Mouse (Mus musculus) forebrain, postnatal 0 days (tissue): ENCODE results near the gene Vps18. TPM values are rescaled to one million over a fixed set of nuclear protein-coding genes. Genes with fewer than 3 reads are reported as not detected.

Experiments
- ATAC-seq: fragments of 200-750 bp; cut with Nextera tagmentation; 2 replicates; pipeline ENCODE4 v1.8.0; 2017; ENCODE audit warnings: mild to moderate bottlenecking, moderate library complexity
- DNase-seq: peaks from one replicate; pipeline ENCODE4 v3.0.0-alpha.2; 2015
- H3K27ac ChIP-seq: fragments of 300-500 bp; sonication (generic); 2 replicates; pipeline ENCODE4 v1.5.1; 2014; ENCODE audit warnings: low read depth, mild to moderate bottlenecking, antibody characterized with exemption, low read length, moderate library complexity, mixed read lengths
- H3K27me3 ChIP-seq: fragments of 300-500 bp; sonication (generic); 2 replicates; pipeline ENCODE4 v1.6.1; 2014; ENCODE audit warnings: mild to moderate bottlenecking, low read length, mixed read lengths; ENCODE audit not compliant: insufficient read depth
- H3K36me3 ChIP-seq: fragments of 300-500 bp; sonication (generic); 2 replicates; pipeline ENCODE4 v1.6.1; 2014; ENCODE audit warnings: mild to moderate bottlenecking, moderate library complexity; ENCODE audit not compliant: insufficient read depth
- H3K4me1 ChIP-seq: fragments of 300-500 bp; sonication (generic); 2 replicates; pipeline ENCODE4 v1.6.1; 2014; ENCODE audit warnings: antibody characterized with exemption; ENCODE audit not compliant: insufficient read depth
- H3K4me2 ChIP-seq: fragments of 300-500 bp; sonication (generic); 2 replicates; pipeline ENCODE4 v1.6.1; 2014; ENCODE audit warnings: low read depth, mild to moderate bottlenecking, moderate library complexity
- H3K4me3 ChIP-seq: fragments of 300-500 bp; sonication (generic); 2 replicates; pipeline ENCODE4 v1.5.1; 2014; ENCODE audit warnings: low read depth, low read length, mixed read lengths
- H3K9ac ChIP-seq: fragments of 300-500 bp; sonication (generic); 2 replicates; pipeline ENCODE4 v1.6.1; 2014; ENCODE audit warnings: mild to moderate bottlenecking
- H3K9me3 ChIP-seq: fragments of 300-500 bp; sonication (generic); 2 replicates; pipeline ENCODE4 v1.6.1; 2016; ENCODE audit warnings: low read length
- CTCF ChIP-seq: sonication (generic); IDR thresholded peaks from 2 replicates; pipeline ENCODE4 v1.5.1; 2016; ENCODE audit warnings: antibody characterized with exemption, control low read depth, low read depth
- WGBS: fragments of 180-500 bp; shearing (Covaris S2); extraction: QIAGEN DNeasy Blood & Tissue Kit; methylation state at CpG from one replicate; pipeline ENCODE4 v1.1.7; 2014; 5-methylcytosine and 5-hydroxymethylcytosine counted together
- polyA plus RNA-seq: library from polyadenylated mRNA; unstranded; fragments of >200 nt; fragmentation: Nextera tagmentation; extraction: Ambion mirVana; gene quantifications from 2 replicates; pipeline ENCODE4 v1.2.1, GENCODE M21; 2015
- total RNA-seq: library from RNA; depleted of rRNA; stranded (reverse); fragments of >200 nt; gene quantifications from 2 replicates; pipeline ENCODE4 v1.2.3, GENCODE M21; 2014

The Vps18 gene
- total and polyA plus RNA-seq, 2 experiments from 2014 or later: 22.3 to 26.7 TPM

- Histone ChIP-seq H3K4me1 (peaks cover 17% of the 10 kb centered on the region; the same call in 1 of the 2 replicates), H3K36me3 (no peaks in the 10 kb centered on the region), H3K27me3 (no peaks in the 10 kb centered on the region), H3K4me2 (peak overlapping the region; percentile 79), H3K9me3 (no peaks in the 10 kb centered on the region), H3K4me3 (peak overlapping the region; percentile 75), H3K9ac (peak overlapping the region; percentile 91), H3K27ac (peak overlapping the region; percentile 77; the same call in 1 of the 2 replicates)
- WGBS: 49% methylated on average over 9 of the region's 9 CpGs
- no peak for TF ChIP-seq CTCF
- ATAC-seq (no peak), DNase-seq (no peak)
Observed at GRCm38 (mm10) chr2:119270286-119270642, 18.3 kb upstream of the Vps18 start.

DNA sequence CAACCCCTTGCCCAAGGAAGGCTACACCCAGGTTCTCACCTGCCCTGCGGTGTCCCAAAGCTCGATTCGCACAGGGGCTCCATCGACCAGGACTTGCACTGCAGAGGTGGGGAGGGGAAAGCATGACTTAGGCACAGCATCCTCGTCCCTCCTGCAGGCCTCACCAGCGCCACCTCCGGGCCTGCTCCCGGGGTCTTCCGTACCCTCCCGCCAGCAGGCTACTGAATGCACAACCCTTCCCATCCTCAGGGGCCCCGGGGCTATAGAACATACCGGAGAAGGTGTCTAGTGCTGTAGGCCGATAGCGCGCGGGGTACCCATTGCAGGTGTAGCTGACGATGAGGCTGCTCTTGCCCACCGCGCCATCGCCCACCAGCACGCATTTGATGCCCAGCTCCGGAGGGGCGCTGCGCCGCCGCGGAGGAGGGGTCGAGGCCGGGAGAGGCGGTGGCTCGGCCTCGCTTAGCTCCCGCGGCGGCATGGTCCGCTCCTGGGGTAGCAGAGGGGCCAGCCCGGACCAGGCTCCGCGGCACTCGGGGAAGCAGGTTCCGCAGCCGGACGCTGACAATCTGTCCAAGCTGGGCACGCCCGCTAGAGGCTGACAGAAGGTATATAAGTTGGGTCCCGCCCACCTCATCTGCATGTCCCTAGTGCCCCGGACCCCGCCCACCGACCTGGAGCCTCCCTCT is 17.8 kb upstream of the Vps18 start, which contains the start of gene Rhov:
TSS of gene Rhov (minus strand) at position 630 of the 689 bp plus-strand sequence.
- ATAC-seq (peak; percentile 94), DNase-seq (peak; percentile 78)
- Histone ChIP-seq H3K36me3 (no peaks in the 10 kb centered on the region), H3K9me3 (no peaks in the 10 kb centered on the region), H3K27me3 (no peaks in the 10 kb centered on the region), H3K4me2 (peak within 1 kb of the TSS; percentile 79), H3K27ac (peak within 1 kb of the TSS; percentile 77), H3K9ac (peak within 1 kb of the TSS; percentile 91), H3K4me1 (peaks cover 17% of the 10 kb centered on the region; the same call in 1 of the 2 replicates), H3K4me3 (peak within 1 kb of the TSS; percentile 75)
- WGBS: under 1% methylated on average over 49 of the region's 49 CpGs
- peak; percentile 75 for TF ChIP-seq CTCF

DNA sequence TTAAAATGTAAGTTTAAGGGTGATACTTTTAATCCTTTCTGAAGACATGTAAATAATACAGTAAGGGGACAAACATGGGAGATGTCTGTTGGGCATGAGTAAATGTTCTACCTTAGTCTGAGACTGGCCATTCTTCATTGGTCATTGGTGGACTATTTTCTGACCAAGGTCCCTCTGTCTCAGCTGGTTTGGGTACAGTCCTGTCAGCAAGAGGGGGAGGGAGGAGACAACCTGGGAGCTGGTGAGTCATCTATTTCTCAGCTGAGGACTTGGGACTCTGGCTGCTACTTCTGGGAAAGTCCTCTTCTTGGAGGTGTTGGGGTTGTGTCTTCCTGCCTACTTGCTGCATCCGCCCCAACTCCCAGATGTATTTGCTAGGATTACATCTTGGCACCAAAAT is 14.4 kb upstream of the Vps18 start:
- H3K9ac ChIP-seq: no peak overlapping the region
- DNase-seq (no peak), ATAC-seq (no peak)
- no peak for TF ChIP-seq CTCF
- no peaks in the 10 kb centered on the region for H3K9me3 ChIP-seq
- no peaks in the 10 kb centered on the region for H3K27me3 ChIP-seq
- H3K36me3 ChIP-seq: no peaks in the 10 kb centered on the region
- peaks cover 13% of the 10 kb centered on the region; the same call in 1 of the 2 replicates for H3K4me1 ChIP-seq
- H3K4me2 ChIP-seq: no peak overlapping the region
- WGBS: 84% methylated on average over 1 of the region's 1 CpGs
- H3K27ac ChIP-seq: no peak overlapping the region
- no peak overlapping the region for H3K4me3 ChIP-seq

- Histone ChIP-seq H3K36me3 (no peaks in the 10 kb centered on the region), H3K9ac (no peak overlapping the region), H3K27ac (no peak overlapping the region), H3K9me3 (no peaks in the 10 kb centered on the region), H3K4me3 (no peak overlapping the region), H3K4me1 (no peaks in the 10 kb centered on the region), H3K27me3 (no peaks in the 10 kb centered on the region), H3K4me2 (no peak overlapping the region)
- DNase-seq (no peak), ATAC-seq (no peak)
- 79% methylated on average over 7 of the region's 7 CpGs for WGBS
- no peak for TF ChIP-seq CTCF
Observed at GRCm38 (mm10) chr2:119276926-119277325, 11.6 kb upstream of the Vps18 start.

DNA sequence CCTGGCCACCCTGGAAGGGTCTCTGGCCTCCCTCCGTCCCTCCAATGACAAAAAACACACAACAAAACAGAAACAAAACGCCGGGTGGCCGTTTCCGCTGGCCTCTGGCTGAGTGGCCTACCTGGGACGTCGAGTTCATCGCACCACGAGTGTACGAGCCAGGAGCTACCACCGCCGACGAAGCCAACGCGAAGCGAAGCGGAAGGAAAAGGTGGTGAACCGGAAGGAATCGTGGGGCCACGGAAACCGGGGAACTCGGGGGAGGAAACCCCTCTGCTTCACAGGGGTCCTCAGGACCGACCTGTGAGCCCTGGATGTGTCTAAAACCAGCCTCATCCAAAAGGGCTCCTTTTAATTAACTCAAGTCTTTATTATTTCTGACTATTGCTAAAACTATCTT is 10.7 kb upstream of the Vps18 start:
- DNase-seq (no peak), ATAC-seq (no peak)
- no peak for TF ChIP-seq CTCF
- H3K27ac ChIP-seq: no peak overlapping the region
- no peaks in the 10 kb centered on the region for H3K27me3 ChIP-seq
- H3K9me3 ChIP-seq: no peaks in the 10 kb centered on the region
- no peak overlapping the region for H3K9ac ChIP-seq
- no peaks in the 10 kb centered on the region for H3K36me3 ChIP-seq
- H3K4me1 ChIP-seq: no peaks in the 10 kb centered on the region
- 88% methylated on average over 23 of the region's 23 CpGs for WGBS
- H3K4me2 ChIP-seq: no peak overlapping the region
- H3K4me3 ChIP-seq: no peak overlapping the region

DNA sequence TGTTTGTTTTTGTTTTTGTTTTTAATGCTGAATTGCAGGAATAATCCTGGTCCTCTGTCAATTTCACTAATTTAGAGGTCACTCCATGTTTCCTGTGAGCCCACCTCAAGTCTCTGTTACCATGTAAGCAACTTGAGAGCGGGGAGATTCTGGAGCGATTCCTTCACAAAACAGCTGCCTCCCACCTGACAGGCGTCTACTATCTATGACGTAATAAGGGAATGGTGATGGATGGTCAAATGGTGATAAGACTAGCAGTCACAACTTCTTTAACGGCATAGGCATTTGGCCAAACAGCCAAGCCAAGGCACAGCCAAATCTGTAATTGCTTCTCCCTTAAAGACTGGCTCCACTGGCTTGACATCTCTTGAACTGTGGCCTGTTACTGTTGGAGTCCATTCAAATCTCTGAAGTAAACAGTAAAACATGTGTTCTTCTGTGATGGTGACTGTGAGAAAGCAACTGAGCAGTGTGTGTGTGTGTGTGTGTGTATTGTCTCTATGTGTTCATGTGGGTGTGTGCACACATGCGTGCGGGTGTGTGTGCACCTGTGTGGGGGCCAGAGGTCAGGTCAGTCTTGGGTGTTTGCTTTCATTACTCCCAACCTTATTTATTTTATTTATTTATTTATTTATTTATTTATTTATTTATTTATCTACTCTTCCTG is 6.5 kb upstream of the Vps18 start:
- H3K27ac ChIP-seq: no peak overlapping the region
- 88% methylated on average over 7 of the region's 7 CpGs for WGBS
- TF ChIP-seq CTCF: no peak
- H3K9me3 ChIP-seq: no peaks in the 10 kb centered on the region
- H3K9ac ChIP-seq: no peak overlapping the region
- ATAC-seq: no peak
- no peak overlapping the region for H3K4me2 ChIP-seq
- no peaks in the 10 kb centered on the region for H3K36me3 ChIP-seq
- no peaks in the 10 kb centered on the region for H3K27me3 ChIP-seq
- H3K4me3 ChIP-seq: no peak overlapping the region
- no peaks in the 10 kb centered on the region for H3K4me1 ChIP-seq
- DNase-seq: no peak

DNA sequence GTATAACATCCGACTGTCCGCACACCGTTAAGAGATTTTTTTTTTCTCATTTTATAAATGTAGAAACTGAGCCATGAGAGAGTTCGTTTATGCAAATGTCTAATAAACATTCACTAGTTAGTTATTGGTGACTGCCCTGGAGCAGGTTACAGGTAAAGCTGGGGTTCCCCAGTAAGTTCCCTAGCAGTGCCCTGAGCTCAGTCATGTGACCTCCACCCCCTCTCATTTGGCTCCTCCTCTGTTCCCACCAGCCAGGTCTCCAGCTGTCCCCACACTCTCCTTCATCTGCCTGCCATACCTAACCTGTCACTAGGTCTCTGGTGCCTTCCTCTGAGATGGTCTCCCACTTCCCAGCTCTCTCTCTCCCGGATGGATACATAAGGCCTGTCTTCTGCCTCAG is 1.2 kb upstream of the Vps18 start:
- no peak for DNase-seq
- H3K27ac ChIP-seq: no peak overlapping the region
- H3K27me3 ChIP-seq: no peaks in the 10 kb centered on the region
- H3K9ac ChIP-seq: no peak overlapping the region
- ATAC-seq: no peak
- peaks cover 5% of the 10 kb centered on the region; the same call in 1 of the 2 replicates for H3K4me1 ChIP-seq
- H3K4me3 ChIP-seq: no peak overlapping the region
- TF ChIP-seq CTCF: no peak
- H3K9me3 ChIP-seq: no peaks in the 10 kb centered on the region
- H3K36me3 ChIP-seq: peaks cover 24% of the 10 kb centered on the region
- WGBS: 91% methylated on average over 5 of the region's 5 CpGs
- H3K4me2 ChIP-seq: no peak overlapping the region
